ENCODE assay signal across 29 mouse cellular contexts in genomic region chr2:154803845-154804244, GRCm38 (mm10). TPM values are rescaled to one million over a fixed set of nuclear protein-coding genes. Genes with fewer than 3 reads are reported as not detected.
DNase-seq lines count a peak whose midpoint lies in the region; ATAC-seq and TF ChIP-seq lines count a peak whose summit lies in the region.
"Had no signal": no experiment of that assay in that cellular context is flagged by ENCODE, and none has a peak within 500 bp of the region (broad histone marks: within the 10 kb centered on the region; RNA-seq: fewer than 3 reads in every experiment).

No protein-coding gene starts in this region.

- intact Hi-C loops in left cerebral cortex, postnatal 4 days (cut with DNase I): no loop called here

- no peak overlapping the region for H3K9ac ChIP-seq in midbrain, embryonic 15.5 days
- H3K9ac ChIP-seq in midbrain, embryonic 14.5 days (replicated peaks; ENCODE audit: low read length): no peak overlapping the region
- no peak overlapping the region for H3K9ac ChIP-seq in liver, embryonic 13.5 days
- no peak overlapping the region for H3K9ac ChIP-seq in liver, postnatal 0 days (replicated peaks)
- H3K9ac ChIP-seq: embryonic facial prominence, embryonic 15.5 days; forebrain, embryonic 15.5 days; heart, embryonic 12.5 days had no signal

- TF ChIP-seq CTCF in embryonic fibroblast, embryonic 13.5 days (IDR thresholded peaks at IDR 0.05; ENCODE audit: borderline replicate concordance, insufficient read depth, low read length): no peak
- TF ChIP-seq CTCF in liver, postnatal 0 days (IDR thresholded peaks at IDR 0.05; ENCODE audit: low read depth): no peak

- no peak for DNase-seq in midbrain, embryonic 14.5 days
- no peak for DNase-seq in liver, embryonic 13.5 days
- no peak for DNase-seq in liver, postnatal 0 days
- no peak for DNase-seq in left cerebral cortex, postnatal 4 days
- no peak for DNase-seq in adrenal gland, adult (ENCODE audit: inconsistent age in 2 of 2, low spot score in 1 of 2)
- DNase-seq in ovary, postnatal 36 days (ENCODE audit: low spot score): no peak
- DNase-seq: adrenal gland, postnatal 10 days; cerebellum, adult 11 months; cerebellum, adult 8-10 months; cerebellum, postnatal 14 days; embryo, embryonic 11 days; gastrocnemius, postnatal 14 days; heart, postnatal 36 days had no signal

- no peak for TF ChIP-seq POLR2A in embryonic fibroblast, embryonic 13.5 days (IDR thresholded peaks at IDR 0.05; ENCODE audit: low read depth, low read length)

- H3K27me3 ChIP-seq in midbrain, embryonic 15.5 days (replicated peaks): no peaks in the 10 kb centered on the region
- H3K27me3 ChIP-seq in midbrain, embryonic 14.5 days (ENCODE audit: control insufficient read depth, insufficient read depth, low read length): no peaks in the 10 kb centered on the region
- no peaks in the 10 kb centered on the region for H3K27me3 ChIP-seq in liver, embryonic 13.5 days
- H3K27me3 ChIP-seq in liver, postnatal 0 days (ENCODE audit: insufficient read depth, low read length): no peaks in the 10 kb centered on the region
- H3K27me3 ChIP-seq: embryonic facial prominence, embryonic 15.5 days; forebrain, embryonic 15.5 days; heart, embryonic 12.5 days had no signal

- 0 out of 2 replicates have a peak, but pooled peaks have one; percentile 14 for TF ChIP-seq EP300 in liver, postnatal 0 days (IDR thresholded peaks at IDR 0.05; ENCODE audit: low read depth)

- ATAC-seq in midbrain, embryonic 15.5 days (replicated peaks): no peak
- no peak for ATAC-seq in midbrain, embryonic 14.5 days (ENCODE audit: low FRiP score, low TSS enrichment)
- peak; percentile 82 for ATAC-seq in liver, embryonic 13.5 days (ENCODE audit: low read depth)
- ATAC-seq in liver, postnatal 0 days: no peak
- ATAC-seq: forebrain, embryonic 15.5 days had no signal

- no peak overlapping the region for H3K4me3 ChIP-seq in midbrain, embryonic 15.5 days
- H3K4me3 ChIP-seq in midbrain, embryonic 14.5 days (replicated peaks; ENCODE audit: low read depth, low read length): no peak overlapping the region
- no peak overlapping the region for H3K4me3 ChIP-seq in embryonic fibroblast, embryonic 13.5 days (ENCODE audit: insufficient read depth, low read length)
- H3K4me3 ChIP-seq in liver, embryonic 13.5 days (replicated peaks): no peak overlapping the region
- no peak overlapping the region for H3K4me3 ChIP-seq in liver, postnatal 0 days (ENCODE audit: low read depth, low read length)
- H3K4me3 ChIP-seq: embryonic facial prominence, embryonic 15.5 days; forebrain, embryonic 15.5 days; heart, embryonic 12.5 days had no signal

- no peaks in the 10 kb centered on the region for H3K36me3 ChIP-seq in midbrain, embryonic 15.5 days (replicated peaks)
- H3K36me3 ChIP-seq in midbrain, embryonic 14.5 days (ENCODE audit: control insufficient read depth, insufficient read depth, low read length): no peaks in the 10 kb centered on the region
- H3K36me3 ChIP-seq in liver, embryonic 13.5 days: peaks cover 12% of the 10 kb centered on the region
- no peaks in the 10 kb centered on the region; the same call in 1 of the 2 replicates for H3K36me3 ChIP-seq in liver, postnatal 0 days (replicated peaks; ENCODE audit: insufficient read depth, low read length)
- H3K36me3 ChIP-seq: embryonic facial prominence, embryonic 15.5 days; forebrain, embryonic 15.5 days had no signal

- H3K27ac ChIP-seq in midbrain, embryonic 15.5 days: peak overlapping the region; percentile 38; the same call in 1 of the 2 replicates
- no peak overlapping the region for H3K27ac ChIP-seq in midbrain, embryonic 14.5 days (replicated peaks; ENCODE audit: low read depth, low read length)
- peak overlapping the region; percentile 34; the same call in 1 of the 2 replicates for H3K27ac ChIP-seq in embryonic fibroblast, embryonic 13.5 days (ENCODE audit: insufficient read depth, low read length)
- H3K27ac ChIP-seq in liver, embryonic 13.5 days: peak overlapping the region; percentile 24; the same call in 1 of the 2 replicates
- H3K27ac ChIP-seq in liver, postnatal 0 days (ENCODE audit: low read depth): no peak overlapping the region
- H3K27ac ChIP-seq: embryonic facial prominence, embryonic 15.5 days; forebrain, embryonic 15.5 days had no signal

- H3K9me3 ChIP-seq in midbrain, embryonic 15.5 days: no peaks in the 10 kb centered on the region
- H3K9me3 ChIP-seq in midbrain, embryonic 14.5 days (ENCODE audit: control insufficient read depth, low read length): no peaks in the 10 kb centered on the region
- no peaks in the 10 kb centered on the region for H3K9me3 ChIP-seq in liver, embryonic 13.5 days (replicated peaks)
- H3K9me3 ChIP-seq in liver, postnatal 0 days (ENCODE audit: low read length): no peaks in the 10 kb centered on the region
- H3K9me3 ChIP-seq: embryonic facial prominence, embryonic 15.5 days; forebrain, embryonic 15.5 days; heart, embryonic 12.5 days had no signal

- no peak overlapping the region for H3K4me2 ChIP-seq in midbrain, embryonic 15.5 days
- no peak overlapping the region for H3K4me2 ChIP-seq in midbrain, embryonic 14.5 days (ENCODE audit: low read length)
- H3K4me2 ChIP-seq in liver, embryonic 13.5 days: peak overlapping the region; percentile 12; the same call in 1 of the 2 replicates
- no peak overlapping the region for H3K4me2 ChIP-seq in liver, postnatal 0 days (ENCODE audit: low read depth, low read length)
- H3K4me2 ChIP-seq: embryonic facial prominence, embryonic 15.5 days; forebrain, embryonic 15.5 days; heart, embryonic 12.5 days had no signal

- H3K4me1 ChIP-seq in midbrain, embryonic 15.5 days: 0 out of 2 replicates have a peak, but pooled peaks cover 2% of the 10 kb centered on the region
- H3K4me1 ChIP-seq in midbrain, embryonic 14.5 days (ENCODE audit: control insufficient read depth, insufficient read depth, low read length): no peaks in the 10 kb centered on the region
- H3K4me1 ChIP-seq in embryonic fibroblast, embryonic 13.5 days (ENCODE audit: control insufficient read depth, insufficient read depth, low read length): peaks cover 10% of the 10 kb centered on the region
- H3K4me1 ChIP-seq in liver, embryonic 13.5 days (replicated peaks): peaks cover 82% of the 10 kb centered on the region
- H3K4me1 ChIP-seq in liver, postnatal 0 days (ENCODE audit: insufficient read depth): peaks cover 14% of the 10 kb centered on the region

- WGBS in midbrain, embryonic 15.5 days: 63% methylated on average over 4 of the region's 4 CpGs
- 79% methylated on average over 4 of the region's 4 CpGs for WGBS in midbrain, embryonic 14.5 days
- WGBS in liver, embryonic 13.5 days (ENCODE audit: insufficient replicate concordance): 61% methylated on average over 4 of the region's 4 CpGs
- 69% methylated on average over 4 of the region's 4 CpGs for WGBS in liver, postnatal 0 days (ENCODE audit: insufficient replicate concordance)

RNA-seq across cellular contexts. Expression of gene a, which starts 12.6 kb away (rescaled TPM):
- polyA plus RNA-seq in midbrain, embryonic 15.5 days (2015; fragmentation: Nextera tagmentation; extraction: Ambion mirVana): 0.86 and 1.5 TPM in 2 replicates
- 3.8 TPM in 1 of 2 replicates, not detected in the other for polyA plus RNA-seq in midbrain, embryonic 14.5 days (2014; fragmentation: Nextera tagmentation; extraction: Ambion mirVana)
- not detected in 2 replicates for polyA plus RNA-seq in embryonic fibroblast, embryonic 13.5 days (2011; ENCODE audit: insufficient read length, low read depth, missing spikeins)
- 0.22 TPM in 1 of 2 replicates, not detected in the other for polyA plus RNA-seq in liver, embryonic 13.5 days (2015; fragmentation: Nextera tagmentation; extraction: Ambion mirVana)
- 0.31 TPM in 1 of 2 replicates, not detected in the other for polyA plus RNA-seq in liver, postnatal 0 days (2015; fragmentation: Nextera tagmentation; extraction: Ambion mirVana)
- 1 to 10 TPM in 1 of 2 experiments, not detected in 1; 1.1 TPM for total RNA-seq in left cerebral cortex, postnatal 4 days (2021)
- total RNA-seq: adrenal gland, postnatal 10 days; adrenal gland, postnatal 4 days; common myeloid progenitor, adult 5-6 weeks; gastrocnemius, adult 18-20 months; gastrocnemius, postnatal 14 days; heart, adult 8-10 months; heart, postnatal 36 days had no signal
- polyA plus RNA-seq: heart, embryonic 12.5 days had no signal

RNA-seq across cellular contexts. Expression of gene Raly, which starts 12.9 kb away (rescaled TPM):
- 25.3 and 34.1 TPM in 2 replicates for polyA plus RNA-seq in midbrain, embryonic 15.5 days (2015; fragmentation: Nextera tagmentation; extraction: Ambion mirVana)
- polyA plus RNA-seq in midbrain, embryonic 14.5 days (2014; fragmentation: Nextera tagmentation; extraction: Ambion mirVana): 58.3 and 194 TPM in 2 replicates
- 137 and 168 TPM in 2 replicates for polyA plus RNA-seq in embryonic fibroblast, embryonic 13.5 days (2011; ENCODE audit: insufficient read length, low read depth, missing spikeins)
- 26.8 and 29.5 TPM in 2 replicates for polyA plus RNA-seq in liver, embryonic 13.5 days (2015; fragmentation: Nextera tagmentation; extraction: Ambion mirVana)
- 10.0 and 12.1 TPM in 2 replicates for polyA plus RNA-seq in liver, postnatal 0 days (2015; fragmentation: Nextera tagmentation; extraction: Ambion mirVana)
- 100 to 1,000 TPM; 139 to 160 TPM for total RNA-seq in left cerebral cortex, postnatal 4 days (2021)

RNA-seq across cellular contexts. Expression of gene Gm14214, which starts 34.0 kb away (rescaled TPM):
- polyA plus RNA-seq in midbrain, embryonic 15.5 days (2015; fragmentation: Nextera tagmentation; extraction: Ambion mirVana): not detected in 2 replicates
- polyA plus RNA-seq in midbrain, embryonic 14.5 days (2014; fragmentation: Nextera tagmentation; extraction: Ambion mirVana): not detected in 2 replicates
- polyA plus RNA-seq in embryonic fibroblast, embryonic 13.5 days (2011; ENCODE audit: insufficient read length, low read depth, missing spikeins): not detected in 2 replicates
- polyA plus RNA-seq in liver, embryonic 13.5 days (2015; fragmentation: Nextera tagmentation; extraction: Ambion mirVana): not detected in 2 replicates
- not detected in 2 replicates for polyA plus RNA-seq in liver, postnatal 0 days (2015; fragmentation: Nextera tagmentation; extraction: Ambion mirVana)
- total RNA-seq in left cerebral cortex, postnatal 4 days (2021): not detected
- total RNA-seq: adrenal gland, postnatal 10 days; adrenal gland, postnatal 4 days; common myeloid progenitor, adult 5-6 weeks; ES-E14; gastrocnemius, adult 18-20 months; gastrocnemius, postnatal 14 days; heart, adult 8-10 months; heart, postnatal 36 days had no signal
- polyA plus RNA-seq: brain, embryonic 14.5 days; embryonic facial prominence, embryonic 11.5 days; embryonic facial prominence, embryonic 15.5 days; forebrain, embryonic 11.5 days; forebrain, embryonic 15.5 days; gonadal fat pad, adult 2 months; heart, embryonic 12.5 days; heart, embryonic 16.5 days; hindbrain, embryonic 11.5 days had no signal

Comparison
In these comparisons a context has a peak if more than half of its experiments do, and no peak if none do; other contexts are left out.
1. H3K27ac ChIP-seq: peak in midbrain, embryonic 15.5 days (single experiment), embryonic fibroblast, embryonic 13.5 days (single experiment) and liver, embryonic 13.5 days (single experiment); none in midbrain, embryonic 14.5 days (single experiment) and liver, postnatal 0 days (single experiment).